Mouse (Mus musculus) thymus, postnatal 4 days (tissue): ENCODE data around the gene Frs3.

Experiments
- DNase-seq: peaks from one replicate; pipeline ENCODE4 v3.0.0; 2021

The Frs3 gene

GRCm38 (mm10) chr17:47693671-47694441, 5.0 kb downstream of the Frs3 start:
- DNase-seq, result no peak

DNA sequence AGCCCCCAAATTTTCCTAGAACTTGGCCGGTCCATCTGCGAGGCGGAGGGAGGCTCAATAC, 5.4 kb downstream of the Frs3 start, which contains the start of gene Gm21981:
Gm21981 (minus strand) TSS at position 14 of the 61 bp plus-strand sequence.
- DNase-seq, result no peak

- peak; percentile 99 for DNase-seq
Measured at GRCm38 (mm10) chr17:47694503-47695336, 5.9 kb downstream of the Frs3 start, which contains the start of gene Prickle4. TSS of gene Prickle4 (minus strand) at chr17:47694736.

GRCm38 (mm10) chr17:47695337-47695710, 6.5 kb downstream of the Frs3 start:
- no peak for DNase-seq

DNA sequence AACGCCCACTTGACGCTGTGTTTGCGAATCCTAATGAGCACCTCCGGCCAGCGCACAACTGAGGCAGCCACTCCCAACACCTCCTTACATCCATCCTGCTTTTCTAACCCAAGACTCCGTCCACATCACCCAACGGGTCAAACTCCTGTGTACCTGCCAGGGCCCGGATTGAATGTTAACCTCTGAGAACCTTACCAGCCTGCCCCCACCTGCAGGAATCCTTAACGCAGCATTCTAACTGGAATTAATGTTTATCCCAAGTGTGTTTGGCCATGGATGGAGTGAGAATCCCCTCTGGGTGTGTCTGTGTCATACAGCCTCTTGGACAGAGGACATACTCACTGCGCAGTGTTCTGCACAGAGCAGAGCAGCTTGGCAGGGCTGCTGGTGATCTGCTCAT, 9.3 kb downstream of the Frs3 start:
- DNase-seq, result no peak

DNA sequence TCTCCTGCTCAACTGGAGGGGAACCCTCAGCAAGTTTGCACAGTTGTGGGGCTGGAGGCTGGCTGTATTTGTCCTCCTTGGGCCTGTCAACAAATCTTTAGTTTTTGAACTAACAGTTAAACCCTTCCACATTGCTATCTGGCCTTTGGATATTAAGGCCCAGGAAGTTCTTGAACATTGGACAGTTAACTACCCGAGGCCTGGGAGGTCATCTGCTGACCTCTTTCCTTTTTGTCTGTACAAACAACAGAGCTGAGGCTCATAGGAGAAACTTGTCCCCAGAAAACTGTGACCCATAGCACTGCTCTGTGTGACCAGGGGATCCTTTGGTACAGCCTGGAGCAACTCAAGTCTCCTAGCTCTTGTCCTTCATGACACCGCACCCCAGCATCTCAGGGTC, 10.2 kb downstream of the Frs3 start:
- DNase-seq, result no peak

GRCm38 (mm10) chr17:47701793-47702192, 13.0 kb downstream of the Frs3 start:
- no peak for DNase-seq

DNA sequence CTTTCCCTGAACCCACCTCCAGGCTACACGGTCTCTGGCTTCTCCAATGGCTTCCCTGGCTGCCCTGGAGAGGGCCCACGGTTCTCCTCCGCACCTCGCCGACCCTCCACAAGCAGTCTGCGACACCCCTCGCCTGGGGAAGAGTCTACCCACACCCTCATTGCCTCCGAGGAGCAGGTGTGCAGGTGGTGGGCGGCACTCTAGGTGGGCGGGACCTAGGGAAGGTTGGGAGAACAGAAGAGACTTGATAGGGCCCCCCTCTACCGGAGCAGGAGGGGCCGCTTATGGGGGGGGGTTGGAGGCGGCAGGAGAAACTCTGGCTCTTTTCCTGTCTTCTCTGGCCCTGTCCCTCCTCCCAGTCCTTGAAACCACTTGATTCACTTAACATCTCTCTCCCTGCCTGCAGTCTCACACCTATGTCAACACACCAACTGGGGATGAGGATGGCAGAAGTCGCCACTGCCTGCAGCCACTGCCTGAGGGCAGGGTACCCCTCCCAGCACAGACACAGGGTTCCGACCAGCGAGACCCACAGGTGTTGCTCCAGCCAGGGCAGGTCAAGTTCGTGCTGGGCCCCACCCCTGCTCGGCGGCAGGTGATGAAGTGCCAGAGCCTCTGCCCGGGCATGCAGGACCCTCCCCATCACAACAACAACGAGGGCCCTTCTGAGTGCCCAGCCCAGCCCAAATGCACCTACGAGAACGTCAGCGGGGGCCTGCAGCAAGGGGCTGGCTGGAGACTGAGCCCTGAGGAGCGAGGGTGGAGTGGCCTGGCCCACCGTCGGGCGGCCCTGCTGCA, 13.9 kb downstream of the Frs3 start:
- DNase-seq, result no peak

GRCm38 (mm10) chr17:47703556-47703955, 14.7 kb downstream of the Frs3 start:
- no peak for DNase-seq

DNA sequence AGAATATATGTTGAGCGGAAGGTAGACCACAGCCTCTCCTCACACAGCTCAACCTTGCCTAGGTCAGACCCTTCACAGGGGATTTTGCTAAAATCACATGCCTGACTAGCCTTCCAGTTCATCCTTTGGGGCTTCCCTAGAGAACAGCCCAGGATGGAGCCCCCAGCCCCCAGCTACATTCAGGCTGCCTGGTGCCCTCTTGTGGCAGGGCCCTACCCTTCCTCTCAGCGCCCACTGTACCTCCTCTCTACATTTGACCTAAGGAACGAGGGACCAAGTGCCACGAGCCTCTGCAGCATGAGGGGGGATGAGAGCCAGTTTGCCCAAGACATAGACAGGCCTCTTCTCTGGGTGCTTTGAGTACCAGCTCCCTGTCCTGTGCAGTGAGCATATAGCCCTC, 15.9 kb downstream of the Frs3 start:
- peak; percentile 61 for DNase-seq

GRCm38 (mm10) chr17:47706196-47706595, 17.4 kb downstream of the Frs3 start:
- DNase-seq, result no peak

DNA sequence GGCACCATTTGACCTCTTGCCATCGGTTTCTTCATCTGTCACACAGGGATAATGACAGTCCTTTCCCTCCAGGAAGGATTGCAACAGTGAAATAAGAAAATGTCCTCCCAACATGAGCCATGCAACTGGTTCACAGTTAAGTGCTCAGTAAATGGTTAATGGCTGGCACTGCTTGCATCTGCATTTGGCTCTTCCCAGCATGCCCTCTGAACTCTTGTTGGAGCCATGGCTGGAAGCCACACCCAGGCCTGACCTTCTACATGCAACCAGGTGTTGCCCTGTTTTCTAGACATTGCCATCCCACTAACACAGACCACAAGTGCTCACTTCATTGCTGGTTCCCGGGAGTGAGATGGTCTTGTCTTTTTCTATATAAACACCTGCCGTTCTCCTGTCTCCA, 19.1 kb downstream of the Frs3 start:
- DNase-seq, result no peak

DNA sequence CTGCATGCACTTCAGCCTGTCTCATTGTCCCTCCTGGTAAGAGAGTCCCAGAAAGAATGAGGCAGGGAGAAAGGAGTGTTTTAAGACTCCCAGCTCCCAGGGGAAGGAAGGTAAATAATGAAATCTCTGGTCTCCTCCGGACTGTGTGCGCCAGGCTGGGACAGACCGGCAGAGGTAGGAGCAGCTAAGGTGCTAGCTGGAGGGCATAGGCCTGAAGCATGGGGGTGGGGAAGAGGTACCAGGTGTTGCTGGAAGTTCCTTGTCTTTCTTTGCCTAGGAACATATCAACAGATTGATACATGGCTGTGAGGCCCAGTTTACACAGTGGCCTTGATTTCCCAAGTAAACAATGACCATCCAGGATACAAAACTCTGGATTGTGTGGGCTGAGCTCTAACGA, 20.1 kb downstream of the Frs3 start:
- DNase-seq, result no peak

DNA sequence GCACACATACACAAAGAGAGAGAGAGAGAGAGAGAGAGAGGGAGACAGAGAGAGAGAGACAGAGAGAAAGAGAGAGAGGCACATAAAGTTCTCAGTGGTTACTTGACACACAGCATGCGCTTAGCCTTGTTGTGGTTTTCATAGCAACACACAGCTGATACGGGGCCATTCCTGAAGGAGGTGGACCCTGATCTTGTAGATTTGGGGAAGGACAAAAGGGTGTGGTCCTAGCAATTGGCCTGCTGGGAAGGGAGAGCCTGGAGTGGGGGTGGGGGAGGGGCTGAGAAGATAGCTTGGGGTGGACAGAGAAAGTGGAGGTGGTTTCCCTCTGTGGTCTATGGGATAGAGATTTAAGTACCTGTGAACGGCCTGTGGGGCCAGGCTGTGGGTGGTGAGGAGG, 21.2 kb downstream of the Frs3 start:
- DNase-seq, result no peak

DNA sequence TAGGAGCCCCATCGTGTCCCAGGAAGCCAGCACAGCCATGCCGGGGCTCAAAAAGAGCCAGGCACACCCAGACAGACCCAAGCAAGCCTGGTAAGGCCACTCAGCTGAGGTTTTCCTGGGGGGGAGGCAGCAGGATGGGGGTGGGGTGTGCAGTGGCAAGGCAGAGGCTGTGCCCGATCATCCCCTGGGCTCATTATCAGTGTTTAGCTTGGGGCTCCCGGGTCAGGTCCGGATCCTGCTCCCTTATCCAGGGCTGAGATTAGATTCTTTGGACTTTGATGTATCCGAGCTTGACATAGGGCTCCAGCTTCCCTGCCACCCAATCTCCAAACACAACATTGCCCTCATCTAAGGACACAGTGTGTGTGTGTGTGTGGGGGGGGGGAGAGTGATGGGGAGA, 23.1 kb downstream of the Frs3 start:
- no peak for DNase-seq

DNA sequence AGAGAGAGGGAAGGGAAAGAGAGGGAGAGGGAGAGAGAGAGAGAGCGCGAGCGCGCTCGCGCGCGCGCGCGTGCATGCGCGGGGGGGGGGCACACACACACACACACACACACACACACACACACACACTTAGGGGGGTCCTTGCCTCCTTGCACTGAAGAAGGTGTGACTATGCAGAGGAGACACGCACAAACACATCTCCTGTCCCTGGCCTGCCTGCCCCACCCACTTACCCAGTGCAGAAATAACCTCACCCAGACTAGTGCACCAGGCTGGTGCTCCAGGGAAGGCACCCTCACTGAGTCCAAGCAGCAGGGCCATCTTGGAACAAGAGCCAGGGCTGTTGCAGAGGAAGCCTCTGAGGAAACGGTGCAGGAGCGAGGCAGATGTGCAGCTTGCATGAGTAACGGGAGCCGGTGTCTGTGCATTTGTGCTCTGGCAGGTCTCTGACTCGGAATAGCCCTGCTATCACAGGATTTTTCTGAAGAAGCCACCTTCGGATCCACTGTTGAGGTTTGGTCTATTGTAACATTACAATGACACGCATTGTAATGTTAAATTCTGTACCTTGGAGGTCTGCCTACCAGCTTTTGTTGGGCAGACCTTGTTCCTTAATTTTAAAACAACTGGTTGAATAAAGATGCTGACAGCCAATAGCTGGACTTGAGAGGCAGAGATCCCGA, 24.2 kb downstream of the Frs3 start:
- no peak for DNase-seq

DNA sequence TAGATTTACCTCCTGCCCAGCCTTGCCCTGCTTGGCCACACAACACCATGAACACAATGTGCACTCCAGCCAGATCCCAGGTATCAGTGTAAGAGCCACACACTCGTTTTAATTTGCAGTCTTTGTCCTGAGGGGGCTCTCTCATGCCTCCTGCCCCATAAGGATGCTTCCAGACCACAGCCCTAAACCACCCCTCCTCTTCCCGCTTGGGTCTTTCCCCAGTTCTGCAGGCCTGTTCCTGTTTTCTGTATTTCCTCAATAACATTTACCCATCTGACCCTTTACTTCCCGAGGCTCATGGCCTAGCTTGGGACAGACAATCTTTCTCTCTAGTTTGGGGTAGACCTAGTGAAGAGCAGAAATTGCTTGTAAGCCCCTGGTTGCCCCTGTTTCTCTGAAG, 26.2 kb downstream of the Frs3 start:
- no peak for DNase-seq

DNA sequence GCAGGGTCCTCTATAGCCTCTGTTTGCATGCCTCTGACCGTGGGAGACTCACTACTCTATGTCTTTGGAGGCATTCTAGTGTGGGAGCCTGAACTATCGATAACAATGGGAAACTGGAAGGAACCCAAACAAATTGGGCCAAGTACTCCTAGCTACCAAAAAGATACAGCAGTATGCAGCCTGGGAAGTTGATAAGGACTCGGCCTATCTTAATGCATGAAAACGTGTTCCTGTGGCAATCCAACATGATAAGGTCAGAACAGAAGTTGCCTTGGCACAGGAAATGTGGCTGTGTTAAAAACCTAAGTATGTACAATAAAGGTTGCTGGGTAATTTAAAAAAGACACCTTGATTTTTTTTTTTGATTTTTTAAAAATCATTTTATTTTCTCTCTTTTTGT, 32.4 kb downstream of the Frs3 start:
- DNase-seq, result no peak

- no peak for DNase-seq
Measured at GRCm38 (mm10) chr17:47726566-47726965, 37.7 kb downstream of the Frs3 start, which contains the start of gene Pgc. TSS of gene Pgc (plus strand) at chr17:47726842.

- DNase-seq, result peak; percentile 24
Measured at GRCm38 (mm10) chr17:47730633-47731575, 42.1 kb downstream of the Frs3 start.

DNA sequence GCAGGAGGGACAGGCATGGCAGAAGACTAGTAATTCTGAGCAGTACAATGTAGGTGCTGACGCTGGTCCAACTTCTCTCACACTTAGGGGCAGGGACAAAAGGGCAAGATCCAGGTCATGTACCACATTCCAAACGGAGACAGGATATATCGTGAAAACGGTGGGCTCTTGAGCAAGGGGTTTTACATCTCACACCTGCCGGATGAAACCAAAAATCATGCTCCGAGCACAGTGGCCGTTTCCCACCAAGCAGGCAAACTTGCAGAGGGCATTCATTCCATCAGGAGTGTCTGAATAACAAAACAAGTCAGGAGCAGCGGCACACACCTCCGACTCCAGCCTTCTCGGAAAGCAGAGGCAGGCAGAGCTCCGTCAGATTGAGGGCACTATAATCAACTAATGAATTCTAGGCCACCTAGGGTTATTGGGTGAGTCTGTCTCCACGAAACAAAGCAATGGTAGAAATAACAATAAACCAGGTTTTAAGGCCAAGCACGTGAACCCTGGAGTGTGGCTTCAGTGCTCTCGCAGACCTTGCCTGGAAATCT, 46.8 kb downstream of the Frs3 start:
- DNase-seq, result no peak

- peak; percentile 100 for DNase-seq
Measured at GRCm38 (mm10) chr17:47736856-47737255, 48.0 kb downstream of the Frs3 start, which contains the start of gene Tfeb. TSS of gene Tfeb (plus strand) at chr17:47737030.
